Mouse (Mus musculus): ENCODE data around the gene Olfr538. TPM values are rescaled to one million over a fixed set of nuclear protein-coding genes. Genes with fewer than 3 reads are reported as not detected.

The Olfr538 gene
- polyA plus RNA-seq (2012; ENCODE audit: low replicate concordance) = not detected in 2 replicates

DNA sequence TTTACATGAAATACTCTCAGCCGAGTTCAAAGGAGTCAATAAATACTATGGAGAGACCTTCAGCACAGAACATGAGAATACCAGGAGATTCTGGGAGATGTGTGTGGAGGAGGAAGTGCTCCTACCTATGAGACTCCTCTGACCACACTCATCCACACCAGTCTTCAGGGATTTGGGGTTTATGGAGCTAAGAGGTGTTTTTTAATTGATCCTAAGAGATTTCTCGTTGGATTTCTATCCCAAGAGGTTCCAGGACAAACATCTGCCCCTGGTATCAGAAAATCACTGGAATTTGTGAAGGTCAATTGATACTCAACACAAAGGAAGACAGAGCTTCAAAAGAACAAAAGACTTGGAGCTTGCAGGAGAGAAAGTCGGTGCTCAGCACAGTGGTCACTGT is at the start of gene Olfr538:
Gene Olfr538, plus strand, starts transcription at position 301 of the 400 bp plus-strand sequence.

DNA sequence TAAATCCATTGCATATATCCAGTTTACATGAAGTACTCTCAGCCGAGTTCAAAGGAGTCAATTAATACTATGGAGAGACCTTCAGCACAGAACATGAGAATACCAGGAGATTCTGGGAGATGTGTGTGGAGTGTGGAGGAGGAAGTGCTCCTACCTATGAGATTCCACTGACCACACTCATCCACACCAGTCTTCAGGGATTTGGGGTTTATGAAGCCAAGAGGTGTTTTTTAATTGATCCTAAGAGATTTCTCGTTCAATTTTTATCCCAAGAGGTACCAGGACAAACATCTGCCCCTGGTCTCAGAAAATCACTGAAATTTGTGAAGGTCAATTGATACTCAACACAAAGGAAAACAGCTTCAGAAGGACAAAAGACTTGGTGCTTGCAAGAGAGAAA is 33.3 kb downstream of the Olfr538 start, which contains the start of gene Olfr46:
Gene Olfr46, plus strand, starts transcription at position 301 of the 400 bp plus-strand sequence.

Other genes starting within 250 kb of the Olfr538 start
- not detected in 2 replicates for gene Olfr525, start 247.0 kb upstream of the Olfr538 start, polyA plus RNA-seq (2012; ENCODE audit: low replicate concordance)
- not detected in 2 replicates for gene Olfr527, start 233.9 kb upstream of the Olfr538 start, polyA plus RNA-seq (2012; ENCODE audit: low replicate concordance)
- 0.21 TPM in 1 of 2 replicates, not detected in the other for gene Olfr60, start 206.2 kb upstream of the Olfr538 start, polyA plus RNA-seq (2012; ENCODE audit: low replicate concordance)
- gene Olfr530, start 191.6 kb upstream of the Olfr538 start, polyA plus RNA-seq (2012; ENCODE audit: low replicate concordance) = not detected in 2 replicates
- gene Olfr531, start 165.0 kb upstream of the Olfr538 start, polyA plus RNA-seq (2012; ENCODE audit: low replicate concordance) = not detected in 2 replicates
- not detected in 2 replicates for gene Olfr532, start 146.2 kb upstream of the Olfr538 start, polyA plus RNA-seq (2012; ENCODE audit: low replicate concordance)
- not detected in 2 replicates for gene Olfr533, start 104.5 kb upstream of the Olfr538 start, polyA plus RNA-seq (2012; ENCODE audit: low replicate concordance)
- not detected in 2 replicates for gene Olfr535, start 83.7 kb upstream of the Olfr538 start, polyA plus RNA-seq (2012; ENCODE audit: low replicate concordance)
- not detected in 2 replicates for gene Olfr536, start 60.5 kb upstream of the Olfr538 start, polyA plus RNA-seq (2012; ENCODE audit: low replicate concordance)
- not detected in 2 replicates for gene Olfr46, start 33.4 kb downstream of the Olfr538 start, polyA plus RNA-seq (2012; ENCODE audit: low replicate concordance)
- gene Olfr61, start 61.1 kb downstream of the Olfr538 start, polyA plus RNA-seq (2012; ENCODE audit: low replicate concordance) = not detected in 2 replicates
- gene Olfr53, start 78.6 kb downstream of the Olfr538 start, polyA plus RNA-seq (2012; ENCODE audit: low replicate concordance) = not detected in 2 replicates
- 0.01 TPM in 1 of 2 replicates, not detected in the other for gene Olfr539, start 92.0 kb downstream of the Olfr538 start, polyA plus RNA-seq (2012; ENCODE audit: low replicate concordance)
- gene Olfr45, start 114.1 kb downstream of the Olfr538 start, polyA plus RNA-seq (2012; ENCODE audit: low replicate concordance) = not detected in 2 replicates
- not detected in 2 replicates for gene Olfr541, start 129.4 kb downstream of the Olfr538 start, polyA plus RNA-seq (2012; ENCODE audit: low replicate concordance)
- gene Cyp2e1, start 195.9 kb downstream of the Olfr538 start, polyA plus RNA-seq (2012; ENCODE audit: low replicate concordance) = not detected in 2 replicates
- gene Syce1, start 220.0 kb downstream of the Olfr538 start, polyA plus RNA-seq (2012; ENCODE audit: low replicate concordance) = 0.18 TPM in 1 of 2 replicates, not detected in the other

Data from hematopoietic multipotent progenitor cell, adult 10-12 weeks (in vitro differentiated cells).